Mouse (Mus musculus): ENCODE measurements around the gene Babam2.

DNA sequence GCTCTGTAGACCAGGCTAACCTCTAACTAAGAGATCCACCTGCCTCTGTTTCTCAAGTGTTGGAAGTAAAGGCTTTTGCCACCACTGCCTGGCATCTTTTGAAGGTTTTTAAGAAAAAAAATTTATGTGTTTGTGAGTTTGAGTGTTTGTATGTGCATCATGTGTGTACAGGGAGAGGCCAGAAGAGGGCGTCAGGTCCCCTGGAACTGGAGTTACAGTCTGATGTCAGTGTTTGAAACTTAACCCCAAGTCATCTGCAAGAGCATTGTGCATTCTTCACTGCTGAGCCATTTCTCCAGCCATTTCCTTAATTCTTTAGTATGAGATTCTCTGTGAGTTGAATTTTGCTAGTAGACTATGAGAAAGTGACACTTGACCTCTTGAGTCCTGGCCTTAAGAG, 11.9 kb downstream of the Babam2 start:
- TF ChIP-seq CTCF (IDR thresholded peaks at IDR 0.05; ENCODE audit: extremely low read depth, insufficient read length, insufficient replicate concordance, low read depth, low read length) (no peak), POLR2A (IDR thresholded peaks at IDR 0.05; ENCODE audit: low read depth, low read length) (no peak)

Measured in small intestine, adult 2 months (tissue).